15 mouse cellular contexts compared by ENCODE assay signal in genomic region chr2:125917297-125917679, GRCm38 (mm10). TPM values are rescaled to one million over a fixed set of nuclear protein-coding genes. Genes with fewer than 3 reads are reported as not detected.
DNase-seq lines count a peak whose midpoint lies in the region; ATAC-seq and TF ChIP-seq lines count a peak whose summit lies in the region.
"Had no signal": no experiment of that assay in that cellular context is flagged by ENCODE, and none has a peak within 500 bp of the region (broad histone marks: within the 10 kb centered on the region; RNA-seq: fewer than 3 reads in every experiment).

No protein-coding gene starts in this region.

- H3K4me3 ChIP-seq in hindbrain, embryonic 13.5 days = no peak overlapping the region
- no peak overlapping the region for H3K4me3 ChIP-seq in hindbrain, embryonic 10.5 days
- H3K4me3 ChIP-seq in neural tube, embryonic 12.5 days = no peak overlapping the region
- H3K4me3 ChIP-seq in neural tube, embryonic 15.5 days (replicated peaks) = no peak overlapping the region
- H3K4me3 ChIP-seq in hindbrain, embryonic 16.5 days (ENCODE audit: low read length) = no peak overlapping the region
- no peak overlapping the region for H3K4me3 ChIP-seq in layer of hippocampus, adult 2 months
- H3K4me3 ChIP-seq: embryonic facial prominence, embryonic 15.5 days; heart, embryonic 15.5 days; hindbrain, embryonic 15.5 days had no signal

- 39% methylated on average over 3 of the region's 3 CpGs for WGBS in hindbrain, embryonic 13.5 days
- WGBS in hindbrain, embryonic 10.5 days = 84% methylated on average over 3 of the region's 3 CpGs
- 52% methylated on average over 3 of the region's 3 CpGs for WGBS in neural tube, embryonic 12.5 days
- WGBS in neural tube, embryonic 15.5 days = 27% methylated on average over 3 of the region's 3 CpGs
- 40% methylated on average over 3 of the region's 3 CpGs for WGBS in hindbrain, embryonic 16.5 days

- TF ChIP-seq CTCF in layer of hippocampus, adult 2 months (conservative IDR thresholded peaks at IDR 0.05) = no peak

- no peaks in the 10 kb centered on the region for H3K36me3 ChIP-seq in hindbrain, embryonic 13.5 days
- H3K36me3 ChIP-seq in hindbrain, embryonic 10.5 days = peaks cover 9% of the 10 kb centered on the region; the same call in 1 of the 2 replicates
- no peaks in the 10 kb centered on the region for H3K36me3 ChIP-seq in neural tube, embryonic 12.5 days
- H3K36me3 ChIP-seq in neural tube, embryonic 15.5 days = no peaks in the 10 kb centered on the region
- no peaks in the 10 kb centered on the region for H3K36me3 ChIP-seq in hindbrain, embryonic 16.5 days (ENCODE audit: control insufficient read depth, insufficient read depth, low read length)
- H3K36me3 ChIP-seq: embryonic facial prominence, embryonic 15.5 days; heart, embryonic 15.5 days; hindbrain, embryonic 15.5 days had no signal

- no peaks in the 10 kb centered on the region for H3K27me3 ChIP-seq in hindbrain, embryonic 13.5 days
- no peaks in the 10 kb centered on the region for H3K27me3 ChIP-seq in hindbrain, embryonic 10.5 days (ENCODE audit: insufficient read depth, poor library complexity, severe bottlenecking)
- no peaks in the 10 kb centered on the region for H3K27me3 ChIP-seq in neural tube, embryonic 12.5 days (replicated peaks)
- no peaks in the 10 kb centered on the region for H3K27me3 ChIP-seq in neural tube, embryonic 15.5 days (replicated peaks)
- H3K27me3 ChIP-seq in hindbrain, embryonic 16.5 days (replicated peaks; ENCODE audit: control insufficient read depth, insufficient read depth, low read length) = no peaks in the 10 kb centered on the region
- H3K27me3 ChIP-seq: embryonic facial prominence, embryonic 15.5 days; heart, embryonic 15.5 days; hindbrain, embryonic 15.5 days had no signal

- H3K4me2 ChIP-seq in hindbrain, embryonic 13.5 days = no peak overlapping the region
- H3K4me2 ChIP-seq in neural tube, embryonic 12.5 days (replicated peaks) = no peak overlapping the region
- H3K4me2 ChIP-seq in neural tube, embryonic 15.5 days = no peak overlapping the region
- H3K4me2 ChIP-seq in hindbrain, embryonic 16.5 days (ENCODE audit: low read length) = no peak overlapping the region
- H3K4me2 ChIP-seq: embryonic facial prominence, embryonic 15.5 days; heart, embryonic 15.5 days; hindbrain, embryonic 15.5 days had no signal

- no peak overlapping the region for H3K9ac ChIP-seq in hindbrain, embryonic 13.5 days
- H3K9ac ChIP-seq in neural tube, embryonic 12.5 days = no peak overlapping the region
- no peak overlapping the region for H3K9ac ChIP-seq in neural tube, embryonic 15.5 days (replicated peaks)
- no peak overlapping the region for H3K9ac ChIP-seq in hindbrain, embryonic 16.5 days (ENCODE audit: low read depth, low read length)
- H3K9ac ChIP-seq: embryonic facial prominence, embryonic 15.5 days; heart, embryonic 15.5 days; hindbrain, embryonic 15.5 days had no signal

- no peak for DNase-seq in hindbrain, embryonic 10.5 days (ENCODE audit: low spot score)
- DNase-seq in layer of hippocampus, adult 2 months (ENCODE audit: low spot score in 2 of 2) = no peak
- DNase-seq in gastrocnemius, postnatal 4 days (ENCODE audit: low spot score in 2 of 2) = no peak
- DNase-seq: cerebellum, adult 11 months; kidney, adult 2 months; kidney, postnatal 25 days; right cerebral cortex, postnatal 25 days; thymus, postnatal 36 days had no signal

- H3K4me1 ChIP-seq in hindbrain, embryonic 13.5 days (replicated peaks) = peaks cover 8% of the 10 kb centered on the region
- H3K4me1 ChIP-seq in hindbrain, embryonic 10.5 days (replicated peaks) = peaks cover 5% of the 10 kb centered on the region
- H3K4me1 ChIP-seq in neural tube, embryonic 12.5 days = no peaks in the 10 kb centered on the region
- peaks cover 7% of the 10 kb centered on the region; the same call in 1 of the 2 replicates for H3K4me1 ChIP-seq in neural tube, embryonic 15.5 days
- no peaks in the 10 kb centered on the region for H3K4me1 ChIP-seq in hindbrain, embryonic 16.5 days (ENCODE audit: control insufficient read depth, insufficient read depth, low read depth, low read length)
- H3K4me1 ChIP-seq: embryonic facial prominence, embryonic 15.5 days; heart, embryonic 15.5 days; hindbrain, embryonic 15.5 days had no signal

- ATAC-seq in hindbrain, embryonic 13.5 days (ENCODE audit: low FRiP score) = peak; percentile 57; the same call in 1 of the 2 replicates
- peak; percentile 61 for ATAC-seq in neural tube, embryonic 12.5 days (ENCODE audit: low FRiP score, low read depth)
- no peak for ATAC-seq in neural tube, embryonic 15.5 days (ENCODE audit: low FRiP score)
- ATAC-seq in hindbrain, embryonic 16.5 days = peak; percentile 52

- no peaks in the 10 kb centered on the region for H3K9me3 ChIP-seq in hindbrain, embryonic 13.5 days
- no peaks in the 10 kb centered on the region for H3K9me3 ChIP-seq in hindbrain, embryonic 10.5 days
- H3K9me3 ChIP-seq in neural tube, embryonic 12.5 days = no peaks in the 10 kb centered on the region
- H3K9me3 ChIP-seq in neural tube, embryonic 15.5 days (replicated peaks) = no peaks in the 10 kb centered on the region
- no peaks in the 10 kb centered on the region; the same call in 1 of the 2 replicates for H3K9me3 ChIP-seq in hindbrain, embryonic 16.5 days (ENCODE audit: control insufficient read depth, low read length)
- H3K9me3 ChIP-seq: embryonic facial prominence, embryonic 15.5 days; heart, embryonic 15.5 days; hindbrain, embryonic 15.5 days had no signal

- H3K27ac ChIP-seq in hindbrain, embryonic 13.5 days = peak overlapping the region; percentile 68
- H3K27ac ChIP-seq in hindbrain, embryonic 10.5 days = no peak overlapping the region
- no peak overlapping the region for H3K27ac ChIP-seq in neural tube, embryonic 12.5 days
- H3K27ac ChIP-seq in neural tube, embryonic 15.5 days (replicated peaks) = no peak overlapping the region
- H3K27ac ChIP-seq in hindbrain, embryonic 16.5 days (ENCODE audit: low read depth, low read length) = no peak overlapping the region; the same call in 1 of the 2 replicates
- H3K27ac ChIP-seq in layer of hippocampus, adult 2 months = no peak overlapping the region
- H3K27ac ChIP-seq: embryonic facial prominence, embryonic 15.5 days; heart, embryonic 15.5 days; hindbrain, embryonic 15.5 days had no signal

RNA-seq across cellular contexts. Expression of gene Cops2, which starts 58.3 kb away (rescaled TPM):
- 74.6 and 75.1 TPM in 2 replicates for polyA plus RNA-seq in hindbrain, embryonic 13.5 days (2015; fragmentation: Nextera tagmentation; extraction: Ambion mirVana)
- 69.2 and 97.0 TPM in 2 replicates for polyA plus RNA-seq in hindbrain, embryonic 10.5 days (2016; fragmentation: Nextera tagmentation; extraction: Ambion mirVana)
- polyA plus RNA-seq in neural tube, embryonic 12.5 days (2016; fragmentation: Nextera tagmentation; extraction: Ambion mirVana) = 74.5 and 83.4 TPM in 2 replicates
- 58.0 and 66.4 TPM in 2 replicates for polyA plus RNA-seq in neural tube, embryonic 15.5 days (2015; fragmentation: Nextera tagmentation; extraction: Ambion mirVana)
- 57.7 and 58.3 TPM in 2 replicates for polyA plus RNA-seq in hindbrain, embryonic 16.5 days (2015; fragmentation: Nextera tagmentation; extraction: Ambion mirVana)
- 100 to 1,000 TPM; 111 to 119 TPM for total RNA-seq in layer of hippocampus, adult 2 months (2021)
- 100 to 1,000 TPM; 109 to 117 TPM for total RNA-seq in gastrocnemius, postnatal 4 days (2021)

RNA-seq across cellular contexts. Expression of gene Galk2, which starts 58.4 kb away (rescaled TPM):
- 31.6 and 33.7 TPM in 2 replicates for polyA plus RNA-seq in hindbrain, embryonic 13.5 days (2015; fragmentation: Nextera tagmentation; extraction: Ambion mirVana)
- polyA plus RNA-seq in hindbrain, embryonic 10.5 days (2016; fragmentation: Nextera tagmentation; extraction: Ambion mirVana) = 32.3 and 34.3 TPM in 2 replicates
- polyA plus RNA-seq in neural tube, embryonic 12.5 days (2016; fragmentation: Nextera tagmentation; extraction: Ambion mirVana) = 26.6 and 29.0 TPM in 2 replicates
- polyA plus RNA-seq in neural tube, embryonic 15.5 days (2015; fragmentation: Nextera tagmentation; extraction: Ambion mirVana) = 34.1 and 37.9 TPM in 2 replicates
- 32.3 and 35.1 TPM in 2 replicates for polyA plus RNA-seq in hindbrain, embryonic 16.5 days (2015; fragmentation: Nextera tagmentation; extraction: Ambion mirVana)
- 10 to 100 TPM; 25.8 to 26.0 TPM for total RNA-seq in layer of hippocampus, adult 2 months (2021)
- 10 to 100 TPM; 15.9 to 16.7 TPM for total RNA-seq in gastrocnemius, postnatal 4 days (2021)
